Mouse (Mus musculus) lung, embryonic 14.5 days (tissue): ENCODE data around the gene Capg. TPM values are rescaled to one million over a fixed set of nuclear protein-coding genes. Genes with fewer than 3 reads are reported as not detected.

Source experiments
- ATAC-seq: fragments of 200-750 bp; cut with Nextera tagmentation; 2 replicates; pipeline ENCODE4 v1.8.0; 2017; ENCODE audit warnings: mild to moderate bottlenecking, moderate TSS enrichment, moderate library complexity; ENCODE audit not compliant: insufficient read depth
- DNase-seq: peaks from one replicate; pipeline ENCODE4 v3.0.0-alpha.2; 2015
- H3K27ac ChIP-seq: fragments of 300-500 bp; sonication (generic); 2 replicates; pipeline ENCODE4 v1.5.1; 2014; ENCODE audit warnings: low read depth, mild to moderate bottlenecking, moderate library complexity
- H3K27me3 ChIP-seq: fragments of 300-500 bp; sonication (generic); 2 replicates; pipeline ENCODE4 v1.6.1; 2014; ENCODE audit warnings: low read length, control low read depth; ENCODE audit not compliant: insufficient read depth
- H3K36me3 ChIP-seq: fragments of 300-500 bp; sonication (generic); 2 replicates; pipeline ENCODE4 v1.6.1; 2014; ENCODE audit warnings: control low read depth; ENCODE audit not compliant: insufficient read depth
- H3K4me1 ChIP-seq: fragments of 300-500 bp; sonication (generic); 2 replicates; pipeline ENCODE4 v1.6.1; 2014; ENCODE audit warnings: antibody characterized with exemption, control low read depth; ENCODE audit not compliant: insufficient read depth
- H3K4me2 ChIP-seq: fragments of 300-500 bp; sonication (generic); 2 replicates; pipeline ENCODE4 v1.6.1; 2014; ENCODE audit warnings: mild to moderate bottlenecking
- H3K4me3 ChIP-seq: fragments of 300-500 bp; sonication (generic); 2 replicates; pipeline ENCODE4 v1.5.1; 2014; ENCODE audit warnings: low read depth, low read length
- H3K9ac ChIP-seq: fragments of 300-500 bp; sonication (generic); 2 replicates; pipeline ENCODE4 v1.6.1; 2014
- H3K9me3 ChIP-seq: fragments of 300-500 bp; sonication (generic); 2 replicates; pipeline ENCODE4 v1.6.1; 2016; ENCODE audit warnings: low read depth, low read length, control low read depth
- CTCF ChIP-seq: IDR thresholded peaks from 2 replicates; pipeline ENCODE4 v1.5.1; 2016; ENCODE audit warnings: antibody characterized with exemption, low read depth
- WGBS: fragments of 180-500 bp; shearing (Covaris S2); extraction: QIAGEN DNeasy Blood & Tissue Kit; methylation state at CpG from one replicate; pipeline ENCODE4 v1.1.7; 2014; 5-methylcytosine and 5-hydroxymethylcytosine counted together
- polyA plus RNA-seq: library from polyadenylated mRNA; unstranded; fragments of >200 nt; fragmentation: Nextera tagmentation; extraction: Ambion mirVana; gene quantifications from 2 replicates; pipeline ENCODE4 v1.2.1, GENCODE M21; 2014

The Capg gene
- polyA plus RNA-seq, 1 experiment from 2014 or later: 40.5 TPM

DNA sequence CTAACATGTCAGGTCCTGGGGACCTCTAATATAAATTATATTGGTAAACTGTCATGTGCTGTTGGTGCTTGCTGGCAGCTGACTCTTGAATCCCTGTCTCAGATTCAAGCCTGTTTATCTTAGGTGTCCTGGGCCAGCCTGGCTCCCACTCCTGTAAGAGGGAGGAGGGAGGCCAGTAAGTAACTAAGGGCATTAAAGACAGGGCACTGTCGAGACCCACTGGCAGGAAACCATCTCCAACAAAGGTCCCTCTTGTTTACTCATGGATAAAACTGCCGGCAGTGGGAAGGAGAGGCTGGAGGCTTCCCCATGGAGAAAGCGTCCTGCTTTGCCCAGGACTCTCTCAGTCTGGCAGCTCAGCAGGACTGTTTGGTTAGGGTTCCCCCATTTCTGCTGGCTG, 27.6 kb downstream of the Capg start:
- WGBS: 30% methylated on average over 3 of the region's 3 CpGs
- peaks cover 6% of the 10 kb centered on the region; the same call in 1 of the 2 replicates for H3K36me3 ChIP-seq
- ATAC-seq (no peak), DNase-seq (no peak)
- no peak overlapping the region for H3K4me2 ChIP-seq
- H3K9ac ChIP-seq: no peak overlapping the region
- no peaks in the 10 kb centered on the region for H3K27me3 ChIP-seq
- H3K27ac ChIP-seq: no peak overlapping the region
- H3K4me3 ChIP-seq: no peak overlapping the region
- no peaks in the 10 kb centered on the region for H3K9me3 ChIP-seq
- no peaks in the 10 kb centered on the region for H3K4me1 ChIP-seq
- no peak for TF ChIP-seq CTCF

GRCm38 (mm10) chr6:72576041-72576440, 31.9 kb downstream of the Capg start:
- 86% methylated on average over 3 of the region's 3 CpGs for WGBS
- DNase-seq: no peak
- no peaks in the 10 kb centered on the region for H3K27me3 ChIP-seq
- H3K4me1 ChIP-seq: no peaks in the 10 kb centered on the region
- no peak overlapping the region for H3K27ac ChIP-seq
- no peak for ATAC-seq
- 0 out of 2 replicates have a peak, but pooled peaks cover 10% of the 10 kb centered on the region for H3K36me3 ChIP-seq
- no peak overlapping the region for H3K4me2 ChIP-seq
- no peak overlapping the region for H3K4me3 ChIP-seq
- H3K9me3 ChIP-seq: no peaks in the 10 kb centered on the region
- no peak overlapping the region for H3K9ac ChIP-seq
- no peak for TF ChIP-seq CTCF

- 76% methylated on average over 11 of the region's 11 CpGs for WGBS
- no peak for DNase-seq
These were observed 37.6 kb downstream of the Capg start for GRCm38 (mm10) chr6:72581625-72582382.

GRCm38 (mm10) chr6:72583211-72583839, 39.1 kb downstream of the Capg start:
- Histone ChIP-seq H3K36me3 (0 out of 2 replicates have a peak, but pooled peaks cover 6% of the 10 kb centered on the region), H3K27ac (no peak overlapping the region), H3K27me3 (no peaks in the 10 kb centered on the region), H3K4me1 (no peaks in the 10 kb centered on the region), H3K4me3 (no peak overlapping the region), H3K9ac (no peak overlapping the region), H3K4me2 (no peak overlapping the region), H3K9me3 (no peaks in the 10 kb centered on the region)
- no peak for DNase-seq
- 84% methylated on average over 4 of the region's 4 CpGs for WGBS
- no peak for TF ChIP-seq CTCF
- ATAC-seq: no peak

More at GRCm38 (mm10) chr6:72581625-72582382, 37.6 kb downstream of the Capg start:
- Histone ChIP-seq H3K27me3 (no peaks in the 10 kb centered on the region), H3K9ac (no peak overlapping the region), H3K36me3 (0 out of 2 replicates have a peak, but pooled peaks cover 6% of the 10 kb centered on the region), H3K4me2 (no peak overlapping the region), H3K4me1 (no peaks in the 10 kb centered on the region), H3K27ac (no peak overlapping the region), H3K9me3 (no peaks in the 10 kb centered on the region), H3K4me3 (no peak overlapping the region)
- ATAC-seq: no peak
- TF ChIP-seq CTCF: no peak

DNA sequence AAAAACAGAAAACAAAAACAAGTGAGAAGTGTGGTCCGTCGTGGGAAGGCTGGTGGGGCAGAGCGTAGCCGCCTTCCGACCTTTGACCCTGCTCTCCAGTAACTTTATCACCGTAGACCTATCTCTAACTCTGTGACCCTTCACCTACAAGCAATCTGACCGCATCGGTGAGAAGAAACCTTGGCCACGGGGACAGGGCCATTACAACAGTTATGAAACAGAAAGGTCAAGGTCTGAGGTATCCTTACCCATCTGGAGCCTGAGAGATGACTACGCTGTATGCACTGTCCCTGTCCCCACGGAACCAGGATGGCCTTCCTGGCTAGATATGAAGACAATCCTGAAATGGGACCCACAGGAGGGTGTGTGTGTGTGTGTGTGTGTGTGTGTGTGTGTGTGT, 40.0 kb downstream of the Capg start:
- no peak overlapping the region for H3K4me3 ChIP-seq
- no peak overlapping the region for H3K9ac ChIP-seq
- H3K4me2 ChIP-seq: no peak overlapping the region
- H3K9me3 ChIP-seq: no peaks in the 10 kb centered on the region
- 0 out of 2 replicates have a peak, but pooled peaks cover 6% of the 10 kb centered on the region for H3K36me3 ChIP-seq
- ATAC-seq (no peak), DNase-seq (no peak)
- no peaks in the 10 kb centered on the region for H3K27me3 ChIP-seq
- WGBS: 58% methylated on average over 11 of the region's 11 CpGs
- no peak overlapping the region for H3K27ac ChIP-seq
- TF ChIP-seq CTCF: no peak
- no peaks in the 10 kb centered on the region for H3K4me1 ChIP-seq

DNA sequence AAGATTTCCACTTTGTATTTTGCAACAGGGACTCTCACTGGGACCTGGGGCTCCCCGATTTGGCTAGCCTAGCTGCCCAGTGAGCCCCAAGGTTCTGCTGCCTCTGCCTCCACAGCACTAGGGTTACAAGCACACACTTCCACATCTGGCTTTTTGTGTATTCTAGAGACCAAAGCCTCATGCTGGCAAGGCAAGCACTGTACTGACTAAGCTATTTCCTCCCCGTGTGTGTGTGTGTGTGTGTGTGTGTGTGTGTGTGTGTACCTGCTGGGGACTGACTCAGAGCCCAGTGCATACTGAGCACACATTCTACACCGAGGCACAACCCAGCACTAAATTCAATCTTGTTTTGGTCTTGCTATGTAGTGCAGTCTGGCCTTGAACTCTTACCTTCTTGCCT, 42.5 kb downstream of the Capg start:
- Histone ChIP-seq H3K27ac (no peak overlapping the region), H3K36me3 (no peaks in the 10 kb centered on the region), H3K27me3 (no peaks in the 10 kb centered on the region), H3K4me1 (no peaks in the 10 kb centered on the region), H3K4me3 (no peak overlapping the region), H3K4me2 (no peak overlapping the region), H3K9me3 (no peaks in the 10 kb centered on the region), H3K9ac (no peak overlapping the region)
- no peak for TF ChIP-seq CTCF
- no peak for DNase-seq
- ATAC-seq: no peak
- 79% methylated on average over 3 of the region's 3 CpGs for WGBS

GRCm38 (mm10) chr6:72588307-72588706, 44.1 kb downstream of the Capg start:
- DNase-seq: no peak
- Histone ChIP-seq H3K4me3 (no peak overlapping the region), H3K9ac (no peak overlapping the region), H3K4me2 (no peak overlapping the region), H3K27me3 (no peaks in the 10 kb centered on the region), H3K27ac (no peak overlapping the region), H3K4me1 (no peaks in the 10 kb centered on the region), H3K36me3 (no peaks in the 10 kb centered on the region), H3K9me3 (no peaks in the 10 kb centered on the region)
- TF ChIP-seq CTCF: no peak
- no peak for ATAC-seq
